Mouse (Mus musculus): ENCODE data around the gene Tnrc6b. TPM values are rescaled to one million over a fixed set of nuclear protein-coding genes. Genes with fewer than 3 reads are reported as not detected.

The Tnrc6b gene
- total and polyA plus RNA-seq, 3 experiments: 7.8 to 13.9 (median 8.0) TPM

- Histone ChIP-seq H3K9me3 (replicated peaks; ENCODE audit: insufficient read depth, low read length) (no peaks in the 10 kb centered on the region), H3K27me3 (ENCODE audit: control insufficient read depth in 1 of 2, insufficient read depth in 2 of 2, low read length in 2 of 2) (no peaks in the 10 kb centered on the region), H3K36me3 (ENCODE audit: control insufficient read depth in 1 of 2, insufficient read depth in 2 of 2, low read length in 2 of 2) (peaks cover 3 to 6% of the 10 kb centered on the region in 2 experiments), H3K4me3 (ENCODE audit: control insufficient read depth in 1 of 2, insufficient read depth in 1 of 2, low read depth in 2 of 2, low read length in 2 of 2) (no peak overlapping the region), H3K4me1 (ENCODE audit: control insufficient read depth in 1 of 2, insufficient read depth in 2 of 2, low read length in 2 of 2) (peaks cover 4 to 21% of the 10 kb centered on the region in 2 experiments), H3K27ac (ENCODE audit: control insufficient read depth, low read depth, low read length) (no peak overlapping the region), H3K79me2 (ENCODE audit: control insufficient read depth, insufficient read depth, low read length, poor library complexity) (peaks cover 5% of the 10 kb centered on the region), H3K9ac (ENCODE audit: control insufficient read depth, low read depth, low read length, poor library complexity, severe bottlenecking) (no peak overlapping the region)
- DNase-seq (ENCODE audit: low read depth, low spot score): no peak
- TF ChIP-seq HCFC1 (IDR thresholded peaks at IDR 0.05; ENCODE audit: low read depth, low read length): no peak
- no peak for TF ChIP-seq ETS1 (IDR thresholded peaks at IDR 0.05; ENCODE audit: low read depth, low read length)
- TF ChIP-seq ZC3H11A (IDR thresholded peaks at IDR 0.05; ENCODE audit: low read depth, low read length): no peak
- no peak for TF ChIP-seq POLR2AphosphoS5 (IDR thresholded peaks at IDR 0.05; ENCODE audit: borderline replicate concordance, low read depth, low read length)
- no peak for TF ChIP-seq ZMIZ1 (IDR thresholded peaks at IDR 0.05; ENCODE audit: low read depth, low read length)
- TF ChIP-seq MYB (IDR thresholded peaks at IDR 0.05; ENCODE audit: low read depth, low read length): no peak
- TF ChIP-seq USF2 (IDR thresholded peaks at IDR 0.05; ENCODE audit: borderline replicate concordance in 1 of 2, insufficient read depth in 1 of 2, low read depth in 1 of 2, low read length in 2 of 2): no peak
- no peak for TF ChIP-seq RCOR1 (IDR thresholded peaks at IDR 0.05; ENCODE audit: low read depth, low read length)
- TF ChIP-seq SMC3 (IDR thresholded peaks at IDR 0.05; ENCODE audit: low read depth, low read length): no peak
- TF ChIP-seq MYC (IDR thresholded peaks at IDR 0.05; ENCODE audit: low read depth, low read length): no peak
- no peak for TF ChIP-seq MEF2A (IDR thresholded peaks at IDR 0.05; ENCODE audit: extremely low read depth, insufficient replicate concordance, low read depth, low read length, poor library complexity, severe bottlenecking)
- no peak for TF ChIP-seq MXI1 (IDR thresholded peaks at IDR 0.05; ENCODE audit: low read depth, low read length)
- TF ChIP-seq KAT2A (conservative IDR thresholded peaks at IDR 0.05; ENCODE audit: low read depth, low read length): no peak
- TF ChIP-seq POLR2AphosphoS2 (IDR thresholded peaks at IDR 0.05; ENCODE audit: low read length): no peak
- no peak for TF ChIP-seq JUND (IDR thresholded peaks at IDR 0.05; ENCODE audit: low read depth, low read length)
- no peak for TF ChIP-seq SIN3A (IDR thresholded peaks at IDR 0.05; ENCODE audit: low read length)
- no peak for TF ChIP-seq GATA1 (IDR thresholded peaks at IDR 0.05; ENCODE audit: low read depth, low read length)
- TF ChIP-seq UBTF (IDR thresholded peaks at IDR 0.05; ENCODE audit: borderline replicate concordance, insufficient read depth, low read depth, low read length): no peak
- no peak for TF ChIP-seq EP300 (IDR thresholded peaks at IDR 0.05; ENCODE audit: low read depth in 1 of 2, low read length in 2 of 2)
- TF ChIP-seq TCF12 (IDR thresholded peaks at IDR 0.05; ENCODE audit: low read depth, low read length): no peak
These were observed 263.2 kb downstream of the Tnrc6b start for GRCm38 (mm10) chr15:80974311-80974710.

GRCm38 (mm10) chr15:80975666-80976065, 264.6 kb downstream of the Tnrc6b start:
- Histone ChIP-seq H3K27me3 (ENCODE audit: control insufficient read depth in 1 of 2, insufficient read depth in 2 of 2, low read length in 2 of 2) (no peaks in the 10 kb centered on the region), H3K27ac (ENCODE audit: control insufficient read depth, low read depth, low read length) (no peak overlapping the region), H3K9ac (ENCODE audit: control insufficient read depth, low read depth, low read length, poor library complexity, severe bottlenecking) (no peak overlapping the region), H3K36me3 (ENCODE audit: control insufficient read depth in 1 of 2, insufficient read depth in 2 of 2, low read length in 2 of 2) (peaks cover 0 to 19% of the 10 kb centered on the region in 2 experiments; a peak in 2 of 4 replicates), H3K4me3 (ENCODE audit: control insufficient read depth in 1 of 2, insufficient read depth in 1 of 2, low read depth in 2 of 2, low read length in 2 of 2) (no peak overlapping the region), H3K4me1 (ENCODE audit: control insufficient read depth in 1 of 2, insufficient read depth in 2 of 2, low read length in 2 of 2) (peaks cover 16 to 24% of the 10 kb centered on the region in 2 experiments), H3K9me3 (replicated peaks; ENCODE audit: insufficient read depth, low read length) (no peaks in the 10 kb centered on the region), H3K79me2 (ENCODE audit: control insufficient read depth, insufficient read depth, low read length, poor library complexity) (peaks cover 5% of the 10 kb centered on the region)
- TF ChIP-seq SIN3A (IDR thresholded peaks at IDR 0.05; ENCODE audit: low read length) (no peak), USF1 (IDR thresholded peaks at IDR 0.05; ENCODE audit: low read depth, low read length) (no peak), ZC3H11A (IDR thresholded peaks at IDR 0.05; ENCODE audit: low read depth, low read length) (no peak), POLR2AphosphoS2 (IDR thresholded peaks at IDR 0.05; ENCODE audit: low read length) (no peak), JUND (IDR thresholded peaks at IDR 0.05; ENCODE audit: low read depth, low read length) (no peak)
- DNase-seq (ENCODE audit: low read depth, low spot score): no peak

Data from MEL (cell line).